Mouse (Mus musculus) left cerebral cortex, adult 2 months (tissue): ENCODE measurements around the gene Nxpe5. TPM values are rescaled to one million over a fixed set of nuclear protein-coding genes. Genes with fewer than 3 reads are reported as not detected.
A peak's percentile ranks its signal among the peaks of the same experiment; 100 is the strongest.

Source experiments
- DNase-seq, 2 experiments: peaks; one replicate each; pipeline ENCODE4 v3.0.0; 2021 to 2022; ENCODE audit warnings: low spot score in 2 of 2, mixed read lengths in 1 of 2; ENCODE audit errors: extremely low spot score in 1 of 2
- H3K27ac ChIP-seq: fragments of 200-600 bp; 2 replicates; pipeline ENCODE4 v1.8.1; 2022
- H3K4me3 ChIP-seq: fragments of 200-600 bp; 2 replicates; pipeline ENCODE4 v1.8.1; 2022
- CTCF ChIP-seq: fragments of 200-600 bp; IDR thresholded peaks from 2 replicates; pipeline ENCODE4 v1.8.1; 2022; ENCODE audit warnings: antibody characterized with exemption, mild to moderate bottlenecking, moderate library complexity
- intact Hi-C: fragments of 180-260 bp; cut with DNase I; formaldehyde crosslinking; loops from one replicate; pipeline ENCODE4 v1.15.1; 2025
- total RNA-seq, 2 experiments: library from RNA; stranded (reverse); gene quantifications; 2 replicates each; pipeline ENCODE4 v1.2.3; 2021

Nxpe5 gene
- total RNA-seq, 2 experiments from 2014 or later: 0.14 TPM; not detected in 1

DNA sequence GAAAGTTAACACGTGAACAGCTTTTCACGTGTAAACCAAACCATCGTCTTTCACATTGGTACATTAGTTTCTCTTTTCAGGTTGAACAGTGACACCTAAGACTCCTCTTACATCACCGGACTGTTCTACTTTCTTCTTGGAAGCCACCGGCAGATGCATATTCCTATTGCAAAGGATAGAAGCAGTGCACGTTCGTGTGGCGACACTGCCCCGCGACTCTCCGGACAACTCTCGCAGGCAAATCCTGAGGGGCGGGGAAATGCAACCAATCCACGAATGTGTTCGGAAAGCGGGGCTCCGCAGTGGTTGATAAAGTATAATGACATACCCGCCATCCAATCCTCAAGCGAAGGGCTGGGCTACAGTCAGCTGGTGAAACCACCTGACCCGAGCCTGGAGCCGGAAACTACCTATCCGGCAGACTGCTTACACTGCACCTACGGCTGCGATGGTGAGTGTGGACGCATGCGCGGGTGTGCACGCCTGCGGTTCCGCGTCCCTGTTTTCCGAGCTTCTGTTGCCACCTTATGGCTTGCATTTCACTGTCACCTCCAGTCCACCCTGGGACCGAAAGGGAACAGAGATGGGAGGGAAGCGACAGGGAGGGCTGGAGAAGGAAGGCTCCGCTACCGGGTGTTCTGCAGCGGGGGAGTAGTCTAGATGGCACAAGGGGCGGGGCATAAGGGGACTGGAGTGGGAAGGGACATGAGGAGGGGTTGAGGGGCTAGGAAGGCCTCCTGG is 29.8 kb downstream of the Nxpe5 start, which contains the start of gene Lamtor4:
TSS of gene Lamtor4 (plus strand) at position 130 of the 741 bp plus-strand sequence.
- peak; percentile 89 to 95 for DNase-seq
- Histone ChIP-seq H3K27ac (peak within 1 kb of the TSS; percentile 95), H3K4me3 (peak within 1 kb of the TSS; percentile 68)
- intact Hi-C loops: no loop called here
- TF ChIP-seq CTCF: no peak; the same call in 1 of the 2 replicates

DNA sequence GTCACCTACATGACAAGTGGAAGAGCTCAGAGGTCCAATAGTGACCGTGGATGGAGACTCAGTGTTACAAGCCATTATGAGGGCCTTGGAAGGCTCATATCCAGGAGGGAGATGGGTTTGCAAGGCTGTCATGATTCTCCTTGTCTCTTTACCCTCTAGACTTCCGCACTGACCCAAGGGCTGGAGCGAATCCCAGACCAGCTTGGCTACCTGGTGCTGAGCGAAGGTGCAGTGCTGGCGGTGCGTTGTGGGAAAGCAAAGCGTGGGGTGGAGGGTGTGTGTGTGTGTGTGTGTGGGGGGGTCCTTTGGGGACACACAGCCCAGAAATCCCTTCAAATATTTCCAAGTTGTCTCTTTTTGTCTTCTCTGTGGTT is 30.4 kb downstream of the Nxpe5 start:
- intact Hi-C loops: no loop called here
- H3K27ac ChIP-seq: peak overlapping the region; percentile 95
- no peak for TF ChIP-seq CTCF
- H3K4me3 ChIP-seq: peak overlapping the region; percentile 68
- DNase-seq: no peak

DNA sequence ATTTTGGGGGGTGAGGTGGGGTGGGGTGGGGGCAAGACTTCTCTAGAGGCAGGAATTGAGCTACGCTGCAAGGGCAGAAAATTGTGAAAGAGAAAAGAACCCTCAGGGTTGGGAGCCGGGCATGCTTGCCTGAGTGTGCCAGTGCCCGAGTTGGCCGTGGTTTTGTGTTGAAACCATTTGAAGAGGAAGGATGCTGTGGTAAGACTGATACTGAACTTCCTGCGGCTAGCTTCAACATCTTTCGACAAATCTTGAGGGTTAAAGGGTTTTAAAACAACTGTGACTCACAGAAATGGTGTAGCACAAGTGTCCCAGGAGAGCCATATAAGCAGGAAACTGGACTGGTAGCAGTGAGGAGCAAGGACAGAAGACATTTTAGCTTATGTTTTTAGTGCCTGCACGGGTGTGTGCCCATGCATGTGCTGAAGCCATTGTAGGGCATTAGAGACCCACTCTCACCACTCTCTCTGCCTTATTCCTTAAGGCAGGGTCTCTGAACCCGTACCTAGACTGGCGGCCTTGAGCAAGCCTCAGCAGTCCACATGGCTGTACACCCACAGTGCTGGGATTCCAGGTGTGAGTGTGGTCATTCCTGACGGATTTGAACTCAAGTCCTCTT is 31.4 kb downstream of the Nxpe5 start:
- no peak for DNase-seq
- H3K4me3 ChIP-seq: no peak overlapping the region
- no peak overlapping the region for H3K27ac ChIP-seq
- TF ChIP-seq CTCF: no peak
- intact Hi-C loops: no loop called here

DNA sequence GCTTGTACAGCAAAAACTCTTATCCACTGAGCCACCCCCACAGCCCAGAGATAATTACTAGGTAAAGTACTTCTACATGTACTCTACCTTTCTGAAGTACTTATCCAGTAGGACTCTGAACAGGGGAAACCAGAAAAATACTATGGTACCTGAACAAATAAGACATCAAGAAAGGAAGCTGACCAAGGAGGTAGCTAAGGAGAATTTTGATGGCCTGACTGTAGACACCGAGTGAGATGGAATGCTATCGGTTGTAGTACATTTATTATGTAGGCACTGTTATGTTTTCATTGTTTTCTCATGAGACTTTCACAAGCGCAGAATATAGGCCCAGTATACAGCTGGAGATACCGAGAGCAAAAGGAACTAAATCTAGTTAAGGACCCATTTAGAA is 31.9 kb downstream of the Nxpe5 start:
- no peak for TF ChIP-seq CTCF
- intact Hi-C loops: no loop called here
- H3K27ac ChIP-seq: no peak overlapping the region
- no peak overlapping the region for H3K4me3 ChIP-seq
- DNase-seq: no peak

DNA sequence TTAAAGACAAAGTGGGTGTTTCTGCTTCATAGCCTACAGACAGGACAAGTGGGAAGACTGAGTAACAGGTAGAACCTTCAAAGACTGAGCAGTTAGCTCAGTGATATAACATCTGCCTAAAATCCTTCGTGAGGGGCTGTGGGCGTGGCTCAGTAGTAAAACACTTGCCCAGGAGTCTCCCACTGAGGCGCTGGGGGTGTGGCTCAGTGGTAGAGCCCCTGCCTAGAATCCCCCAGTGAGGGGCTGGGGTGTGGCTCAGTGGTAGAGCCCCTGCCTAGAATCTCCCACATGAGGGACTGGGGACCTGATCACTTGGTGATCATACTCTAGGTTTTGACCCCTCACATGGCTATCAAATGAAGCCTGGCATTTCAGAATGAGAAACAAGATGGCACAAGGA is 32.4 kb downstream of the Nxpe5 start:
- DNase-seq: no peak
- Histone ChIP-seq H3K4me3 (no peak overlapping the region), H3K27ac (no peak overlapping the region)
- no peak for TF ChIP-seq CTCF
- intact Hi-C loops: no loop called here

DNA sequence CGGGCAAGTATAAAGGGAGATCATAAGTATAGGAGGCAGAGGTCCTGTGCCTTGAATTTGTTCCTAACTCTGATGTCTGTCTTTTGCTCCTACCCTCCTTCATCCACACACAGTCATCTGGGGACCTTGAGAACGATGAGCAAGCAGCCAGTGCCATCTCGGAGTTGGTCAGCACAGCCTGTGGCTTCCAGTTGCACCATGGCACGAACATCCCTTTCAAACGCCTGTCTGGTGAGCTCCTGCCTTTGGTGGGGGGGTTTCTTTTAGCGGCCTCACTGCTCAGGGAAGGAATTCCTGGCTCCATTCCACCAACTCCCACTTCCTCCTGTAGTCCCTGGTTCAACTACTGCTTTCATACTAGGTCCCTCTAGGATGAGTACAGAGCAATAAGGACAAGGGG is 32.8 kb downstream of the Nxpe5 start:
- TF ChIP-seq CTCF: no peak
- Histone ChIP-seq H3K4me3 (no peak overlapping the region), H3K27ac (no peak overlapping the region)
- intact Hi-C loops: no loop called here
- no peak for DNase-seq

DNA sequence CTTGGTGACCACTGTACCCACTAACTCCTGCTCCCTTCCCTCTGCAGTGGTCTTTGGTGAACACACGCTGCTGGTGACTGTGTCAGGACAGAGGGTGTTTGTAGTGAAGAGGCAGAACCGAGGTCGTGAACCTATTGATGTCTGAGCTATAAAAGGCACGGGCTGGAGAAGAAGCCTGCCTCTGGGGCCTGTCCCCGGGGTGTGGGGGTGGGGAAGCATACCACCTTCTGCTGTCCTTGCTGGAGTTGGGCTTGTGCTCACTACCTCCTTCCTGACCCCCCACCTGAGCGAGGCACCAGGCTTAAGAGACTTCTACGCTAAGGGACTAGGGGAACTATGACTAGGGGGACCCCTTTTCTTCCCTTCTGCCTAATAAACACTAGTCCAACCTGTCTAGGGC is 33.3 kb downstream of the Nxpe5 start:
- Histone ChIP-seq H3K27ac (no peak overlapping the region), H3K4me3 (no peak overlapping the region)
- intact Hi-C loops: no loop called here
- no peak for DNase-seq
- TF ChIP-seq CTCF: no peak

DNA sequence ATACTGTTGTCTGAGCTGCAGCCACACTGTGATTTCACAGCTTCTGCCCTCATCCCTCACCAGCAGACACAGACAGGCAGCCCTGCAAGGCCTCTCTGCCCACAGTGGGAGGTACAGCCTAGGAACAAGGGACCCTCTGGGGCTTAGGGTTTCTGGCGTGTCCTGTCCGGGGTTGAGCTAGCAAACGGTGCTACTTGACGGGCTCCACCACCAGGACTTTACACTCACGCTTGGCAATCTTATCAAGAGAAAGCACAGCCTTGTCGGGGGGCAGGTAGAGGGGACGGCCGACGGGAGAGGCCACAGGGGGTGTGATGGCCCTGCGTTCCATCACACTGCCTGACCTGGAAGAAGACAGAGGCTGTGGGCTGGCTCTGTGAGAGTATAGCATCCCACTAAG is 34.4 kb downstream of the Nxpe5 start:
- intact Hi-C loops: loop anchor here (5.0 kb wide), 1 partner anchor 182 kb away; the partner anchor contains the start of gene Zfp157
- TF ChIP-seq CTCF: no peak
- H3K4me3 ChIP-seq: no peak overlapping the region
- no peak overlapping the region for H3K27ac ChIP-seq
- DNase-seq: peak in 1 of 2 experiments; percentile 10

DNA sequence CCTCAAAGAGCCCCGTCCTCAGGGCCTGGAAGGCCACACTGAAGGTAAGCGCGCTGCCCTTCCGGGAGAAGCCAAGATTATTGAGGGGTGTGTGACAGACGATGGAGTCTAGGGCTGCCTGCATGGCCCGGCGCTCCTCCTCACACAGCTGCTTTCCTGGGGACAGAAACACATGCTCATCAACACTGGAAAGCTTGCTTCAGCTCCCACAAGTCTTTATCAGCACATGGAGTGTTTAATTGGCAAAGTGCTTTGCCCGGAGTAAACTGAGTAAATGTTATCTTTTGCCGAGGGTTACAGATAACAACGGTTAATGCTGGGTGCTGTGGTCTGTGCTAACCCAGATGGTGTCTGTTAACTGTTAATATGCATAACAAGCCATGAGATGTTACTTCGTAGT is 35.1 kb downstream of the Nxpe5 start:
- no peak for TF ChIP-seq CTCF
- intact Hi-C loops: loop anchor here (5.0 kb wide), 1 partner anchor 181 kb away; the partner anchor contains the start of gene Zfp157
- peak in 1 of 2 experiments; percentile 8 for DNase-seq
- Histone ChIP-seq H3K4me3 (no peak overlapping the region), H3K27ac (no peak overlapping the region)

DNA sequence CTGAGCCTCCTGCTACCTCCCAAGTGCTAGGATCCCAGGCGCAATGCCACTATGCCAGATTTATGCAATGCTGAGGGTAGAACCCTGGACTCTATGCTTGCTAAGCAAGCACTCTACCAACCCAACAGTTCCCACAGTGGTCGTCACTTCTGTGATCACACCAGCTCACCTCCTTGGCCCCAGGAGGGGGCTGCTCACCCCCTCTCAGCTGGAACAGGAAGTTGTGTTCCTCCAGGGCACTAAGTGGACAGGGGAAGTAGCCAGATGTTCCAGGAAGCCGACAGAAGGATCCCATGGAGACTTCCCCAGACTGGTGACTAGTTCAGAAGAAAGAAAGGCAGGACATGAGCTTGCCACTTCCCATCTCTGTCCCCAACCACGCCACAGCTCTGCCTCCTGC is 36.3 kb downstream of the Nxpe5 start:
- DNase-seq: no peak
- Histone ChIP-seq H3K27ac (no peak overlapping the region), H3K4me3 (no peak overlapping the region; the same call in 1 of the 2 replicates)
- TF ChIP-seq CTCF: no peak
- intact Hi-C loops: loop anchor here (5.0 kb wide), 1 partner anchor 180 kb away; the partner anchor contains the start of gene Zfp157

DNA sequence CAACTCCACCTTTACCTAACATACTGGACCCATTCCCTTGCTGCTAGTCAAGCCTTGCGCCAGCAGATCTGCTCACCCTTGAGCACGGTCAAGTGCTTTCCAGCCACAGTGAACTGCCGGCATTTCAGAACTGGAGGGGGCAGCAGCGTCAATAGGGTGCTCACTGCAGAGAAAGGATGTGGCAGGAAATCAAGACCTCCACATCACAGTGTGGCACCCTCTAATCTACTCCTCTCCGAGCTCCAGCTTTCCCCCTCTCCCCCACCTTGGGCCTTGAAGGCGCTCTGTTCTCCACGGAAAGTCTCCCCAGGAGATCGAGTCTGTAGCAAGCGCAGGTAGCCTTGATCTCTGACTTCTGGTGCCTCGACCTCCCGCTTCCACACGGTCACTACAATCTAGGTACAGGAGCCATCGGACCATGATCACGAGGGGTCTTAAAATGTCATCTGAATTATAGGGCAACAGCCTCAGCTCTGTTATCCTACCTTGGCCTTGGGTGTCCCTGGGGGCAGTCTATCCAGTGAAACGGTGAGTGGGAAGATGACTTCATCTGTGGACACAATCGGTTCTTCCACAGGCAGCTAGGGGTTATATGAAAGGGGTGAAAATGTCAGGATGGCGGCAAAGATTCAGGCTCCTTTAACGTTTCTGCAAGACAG is 37.0 kb downstream of the Nxpe5 start:
- Histone ChIP-seq H3K4me3 (peak overlapping the region; percentile 99), H3K27ac (peak overlapping the region; percentile 92)
- peak in 1 of 2 experiments; percentile 11 for DNase-seq
- intact Hi-C loops: loop anchor here (5.0 kb wide), 1 partner anchor 180 kb away; the partner anchor contains the start of gene Zfp157
- no peak for TF ChIP-seq CTCF
